Mouse (Mus musculus) heart, adult 2 months (tissue): ENCODE measurements at regions not wholly inside any gene's neighbourhood (a gene's known extent, or its start where the extent isn't known, plus 50 kb on each side); places are given as distances from the start of the nearest gene placed in this dataset.
A peak's percentile ranks its signal among the peaks of the same experiment; 100 is the strongest.

Experiments used
- DNase-seq, 2 experiments: peaks; one replicate each; pipeline ENCODE4 v3.0.0; 2021
- H3K27ac ChIP-seq: fragments of 200-600 bp; 2 replicates; pipeline ENCODE4 v1.8.1; 2022
- H3K27me3 ChIP-seq: fragments of 200-500 bp; 2 replicates; pipeline ENCODE4 v1.6.1; 2012; ENCODE audit warnings: mild to moderate bottlenecking, low read length, inconsistent platforms, mixed read lengths; ENCODE audit not compliant: control insufficient read depth, insufficient read depth
- H3K36me3 ChIP-seq: fragments of 200-500 bp; 2 replicates; pipeline ENCODE4 v1.6.1; 2012; ENCODE audit warnings: low read length, inconsistent platforms; ENCODE audit not compliant: control insufficient read depth, insufficient read depth
- H3K4me1 ChIP-seq: fragments of 200-500 bp; 2 replicates; pipeline ENCODE4 v1.6.1; 2011; ENCODE audit warnings: low read length; ENCODE audit not compliant: control insufficient read depth, insufficient read depth
- H3K4me3 ChIP-seq: fragments of 200-600 bp; 2 replicates; pipeline ENCODE4 v1.8.1; 2022
- H3K79me2 ChIP-seq: fragments of 200-500 bp; replicated peaks from 2 replicates; pipeline ENCODE4 v1.6.1; 2012; ENCODE audit warnings: mild to moderate bottlenecking, inconsistent platforms, low read length, moderate library complexity, mixed read lengths; ENCODE audit not compliant: control insufficient read depth, insufficient read depth
- H3K9ac ChIP-seq: fragments of 200-500 bp; 2 replicates; pipeline ENCODE4 v1.6.1; 2012; ENCODE audit warnings: low read depth, mild to moderate bottlenecking, control low read depth, inconsistent platforms, low read length, mixed read lengths
- CTCF ChIP-seq: fragments of 200-600 bp; IDR thresholded peaks from 2 replicates; pipeline ENCODE4 v1.8.1; 2022; ENCODE audit warnings: antibody characterized with exemption, mild to moderate bottlenecking, moderate library complexity
- EP300 ChIP-seq: fragments of 200-500 bp; IDR thresholded peaks from 2 replicates; pipeline ENCODE4 v1.6.1; 2011; ENCODE audit warnings: low read depth, low read length, control low read depth; ENCODE audit not compliant: insufficient read depth
- POLR2A ChIP-seq: fragments of 200-500 bp; IDR thresholded peaks from 2 replicates; pipeline ENCODE4 v1.6.1; 2011; ENCODE audit warnings: mild to moderate bottlenecking, low read depth, low read length, control low read depth; ENCODE audit not compliant: insufficient read depth
- WGBS: fragments of 180-500 bp; shearing (Covaris S2); methylation state at CpG from one replicate; pipeline ENCODE4 v1.1.7; 2018; 5-methylcytosine and 5-hydroxymethylcytosine counted together
- intact Hi-C: fragments of 180-260 bp; cut with DNase I; formaldehyde crosslinking; loops from one replicate; pipeline ENCODE4 v1.15.1; 2025

GRCm38 (mm10) chr5:46137695-46138094, 280.3 kb upstream of the Lcorl start:
- intact Hi-C loops = no loop called here
- Histone ChIP-seq H3K36me3 (no peaks in the 10 kb centered on the region), H3K79me2 (no peaks in the 10 kb centered on the region), H3K27ac (no peak overlapping the region), H3K9ac (no peak overlapping the region), H3K4me1 (no peaks in the 10 kb centered on the region; the same call in 1 of the 2 replicates), H3K27me3 (no peaks in the 10 kb centered on the region), H3K4me3 (no peak overlapping the region)
- no peak for DNase-seq
- TF ChIP-seq POLR2A (no peak), CTCF (no peak), EP300 (no peak)
- whole genome bisulfite sequencing = 83% methylated on average over 3 of the region's 3 CpGs

- no peak for TF ChIP-seq CTCF
- TF ChIP-seq EP300 = no peak
- no peak for TF ChIP-seq POLR2A
- intact Hi-C loops = no loop called here
- no peak for DNase-seq
- no peak overlapping the region for H3K4me3 ChIP-seq
- H3K36me3 ChIP-seq = no peaks in the 10 kb centered on the region
- H3K79me2 ChIP-seq = no peaks in the 10 kb centered on the region
- no peak overlapping the region for H3K27ac ChIP-seq
- no peak overlapping the region for H3K9ac ChIP-seq
- no peaks in the 10 kb centered on the region for H3K27me3 ChIP-seq
- H3K4me1 ChIP-seq = no peaks in the 10 kb centered on the region
- 84% methylated on average over 4 of the region's 4 CpGs for WGBS
Observed at GRCm38 (mm10) chr5:46108020-46108419, 250.6 kb upstream of the Lcorl start.

GRCm38 (mm10) chr5:46103350-46103749, 245.9 kb upstream of the Lcorl start:
- H3K79me2 ChIP-seq = no peaks in the 10 kb centered on the region
- no peak overlapping the region for H3K4me3 ChIP-seq
- no peak overlapping the region for H3K9ac ChIP-seq
- H3K36me3 ChIP-seq = no peaks in the 10 kb centered on the region
- TF ChIP-seq CTCF (no peak), EP300 (no peak), POLR2A (no peak)
- no peaks in the 10 kb centered on the region for H3K27me3 ChIP-seq
- intact Hi-C loops = no loop called here
- DNase-seq = no peak
- 69% methylated on average over 4 of the region's 4 CpGs for WGBS
- H3K4me1 ChIP-seq = no peaks in the 10 kb centered on the region
- no peak overlapping the region for H3K27ac ChIP-seq

- intact Hi-C loops = no loop called here
- H3K27me3 ChIP-seq = no peaks in the 10 kb centered on the region
- no peaks in the 10 kb centered on the region for H3K4me1 ChIP-seq
- TF ChIP-seq POLR2A (no peak), EP300 (no peak), CTCF (no peak)
- H3K9ac ChIP-seq = no peak overlapping the region
- no peaks in the 10 kb centered on the region for H3K79me2 ChIP-seq
- DNase-seq = no peak
- no peak overlapping the region for H3K27ac ChIP-seq
- WGBS = 78% methylated on average over 5 of the region's 5 CpGs
- H3K36me3 ChIP-seq = no peaks in the 10 kb centered on the region
- no peak overlapping the region for H3K4me3 ChIP-seq
Observed at GRCm38 (mm10) chr5:46092549-46092948, 235.1 kb upstream of the Lcorl start.

GRCm38 (mm10) chr5:46086885-46087284, 229.5 kb upstream of the Lcorl start:
- Histone ChIP-seq H3K27me3 (no peaks in the 10 kb centered on the region), H3K4me3 (no peak overlapping the region), H3K79me2 (no peaks in the 10 kb centered on the region), H3K4me1 (no peaks in the 10 kb centered on the region), H3K27ac (no peak overlapping the region), H3K36me3 (no peaks in the 10 kb centered on the region), H3K9ac (no peak overlapping the region)
- 85% methylated on average over 1 of the region's 1 CpGs for WGBS
- no peak for TF ChIP-seq POLR2A
- TF ChIP-seq EP300 = no peak
- no peak for TF ChIP-seq CTCF
- intact Hi-C loops = no loop called here
- no peak for DNase-seq

GRCm38 (mm10) chr5:46083293-46083692, 225.9 kb upstream of the Lcorl start:
- H3K27ac ChIP-seq = no peak overlapping the region
- no peaks in the 10 kb centered on the region for H3K36me3 ChIP-seq
- intact Hi-C loops = no loop called here
- no peak for DNase-seq
- H3K79me2 ChIP-seq = no peaks in the 10 kb centered on the region
- no peaks in the 10 kb centered on the region for H3K4me1 ChIP-seq
- 68% methylated on average over 2 of the region's 2 CpGs for WGBS
- TF ChIP-seq CTCF = no peak
- TF ChIP-seq EP300 = no peak
- TF ChIP-seq POLR2A = no peak
- H3K27me3 ChIP-seq = no peaks in the 10 kb centered on the region
- no peak overlapping the region for H3K9ac ChIP-seq
- no peak overlapping the region for H3K4me3 ChIP-seq

- H3K4me3 ChIP-seq = no peak overlapping the region
- intact Hi-C loops = loop anchor here (5.0 kb wide), 1 partner anchor 216 kb away; the partner anchor contains the start of gene Lcorl
- no peak overlapping the region for H3K9ac ChIP-seq
- H3K4me1 ChIP-seq = no peaks in the 10 kb centered on the region
- peak overlapping the region; percentile 45 for H3K27ac ChIP-seq
- no peaks in the 10 kb centered on the region for H3K27me3 ChIP-seq
- TF ChIP-seq POLR2A = no peak
- no peak for TF ChIP-seq CTCF
- TF ChIP-seq EP300 = no peak
- DNase-seq = no peak
- no peaks in the 10 kb centered on the region for H3K79me2 ChIP-seq
- 85% methylated on average over 1 of the region's 1 CpGs for whole genome bisulfite sequencing
- H3K36me3 ChIP-seq = no peaks in the 10 kb centered on the region
Observed at GRCm38 (mm10) chr5:46073744-46074143, 216.3 kb upstream of the Lcorl start.
